Mouse (Mus musculus): ENCODE measurements around the gene Cadm1.

DNA sequence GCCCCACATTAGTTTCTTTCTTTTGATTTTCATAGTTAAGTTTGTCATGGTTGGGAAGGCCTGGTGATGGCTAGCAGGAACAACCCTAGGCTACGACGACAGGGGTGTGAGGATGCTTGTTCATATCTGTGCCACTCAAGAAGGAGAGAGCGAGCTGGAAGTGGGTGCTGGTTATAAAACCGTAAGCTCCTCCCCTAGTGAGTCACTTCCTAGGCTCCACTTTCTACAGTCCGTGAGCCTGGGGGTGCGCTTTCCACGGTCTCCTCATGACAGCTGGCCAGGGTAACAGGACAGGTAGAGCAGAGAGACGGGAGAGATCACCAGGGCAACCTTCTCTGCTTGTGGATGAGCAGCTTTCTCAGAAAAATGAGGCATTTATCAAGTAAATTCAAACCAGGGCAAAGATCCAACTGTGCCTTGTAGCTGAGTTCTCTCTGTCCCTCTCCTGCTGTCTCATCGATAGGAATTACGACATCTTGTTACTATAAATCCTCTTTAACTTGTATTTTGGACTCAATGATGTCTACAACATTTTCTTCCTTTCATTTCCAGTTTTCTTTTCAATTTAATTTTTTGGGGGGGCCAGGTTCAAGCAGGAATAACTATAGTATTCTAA, 23.1 kb downstream of the Cadm1 start:
- TF ChIP-seq CTCF (IDR thresholded peaks at IDR 0.05; ENCODE audit: low read depth) (no peak), EP300 (IDR thresholded peaks at IDR 0.05; ENCODE audit: low read depth) (no peak)
